Mouse (Mus musculus): ENCODE data around the gene Macf1.

Gene Macf1

GRCm38 (mm10) chr4:123427900-123428684 lies 256.1 kb downstream of the Macf1 start:
- DNase-seq, result no peak

- DNase-seq, result no peak
Measured at GRCm38 (mm10) chr4:123427271-123427899, 256.8 kb downstream of the Macf1 start.

- no peak for DNase-seq
Measured at GRCm38 (mm10) chr4:123426429-123427080, 257.6 kb downstream of the Macf1 start.

GRCm38 (mm10) chr4:123425672-123426272 lies 258.4 kb downstream of the Macf1 start:
- DNase-seq, result peak; percentile 83

- DNase-seq, result no peak
Measured at GRCm38 (mm10) chr4:123424050-123424449, 260.1 kb downstream of the Macf1 start.

GRCm38 (mm10) chr4:123422828-123423227 lies 261.3 kb downstream of the Macf1 start:
- peak; percentile 79 for DNase-seq

- DNase-seq, result no peak
Measured at GRCm38 (mm10) chr4:123418032-123418431, 266.1 kb downstream of the Macf1 start.

- no peak for DNase-seq
Measured at GRCm38 (mm10) chr4:123417478-123417877, 266.7 kb downstream of the Macf1 start.

- DNase-seq, result no peak
Measured at GRCm38 (mm10) chr4:123416829-123417228, 267.3 kb downstream of the Macf1 start.

GRCm38 (mm10) chr4:123415566-123415965 lies 268.6 kb downstream of the Macf1 start:
- no peak for DNase-seq

- no peak for DNase-seq
Measured at GRCm38 (mm10) chr4:123413876-123414275, 270.3 kb downstream of the Macf1 start.

- DNase-seq, result no peak
Measured at GRCm38 (mm10) chr4:123412981-123413380, 271.2 kb downstream of the Macf1 start.

- DNase-seq, result no peak
Measured at GRCm38 (mm10) chr4:123412528-123412878, 271.7 kb downstream of the Macf1 start.

- peak; percentile 95 for DNase-seq
Measured at GRCm38 (mm10) chr4:123411732-123412527, 272.2 kb downstream of the Macf1 start.

GRCm38 (mm10) chr4:123411006-123411731 lies 273.0 kb downstream of the Macf1 start:
- peak; percentile 76 for DNase-seq

- peak; percentile 64 for DNase-seq
Measured at GRCm38 (mm10) chr4:123409752-123410151, 274.4 kb downstream of the Macf1 start.

GRCm38 (mm10) chr4:123409034-123409692 lies 275.0 kb downstream of the Macf1 start:
- DNase-seq, result no peak

GRCm38 (mm10) chr4:123407792-123408191 lies 276.4 kb downstream of the Macf1 start:
- DNase-seq, result peak; percentile 31

- DNase-seq, result peak; percentile 68
Measured at GRCm38 (mm10) chr4:123404056-123404455, 280.1 kb downstream of the Macf1 start.

- no peak for DNase-seq
Measured at GRCm38 (mm10) chr4:123402244-123402643, 281.9 kb downstream of the Macf1 start.

GRCm38 (mm10) chr4:123401265-123401664 lies 282.9 kb downstream of the Macf1 start:
- no peak for DNase-seq

Data from lung, postnatal 10 days (tissue).